Mouse (Mus musculus): ENCODE data around the gene Dnajc5g.

Gene Dnajc5g

GRCm38 (mm10) chr5:31108000-31108490, 2.0 kb downstream of the Dnajc5g start, which contains the start of gene Slc30a3:
TSS of gene Slc30a3 (minus strand) at chr5:31108237.
- no peak for DNase-seq (ENCODE audit: extremely low spot score)

DNA sequence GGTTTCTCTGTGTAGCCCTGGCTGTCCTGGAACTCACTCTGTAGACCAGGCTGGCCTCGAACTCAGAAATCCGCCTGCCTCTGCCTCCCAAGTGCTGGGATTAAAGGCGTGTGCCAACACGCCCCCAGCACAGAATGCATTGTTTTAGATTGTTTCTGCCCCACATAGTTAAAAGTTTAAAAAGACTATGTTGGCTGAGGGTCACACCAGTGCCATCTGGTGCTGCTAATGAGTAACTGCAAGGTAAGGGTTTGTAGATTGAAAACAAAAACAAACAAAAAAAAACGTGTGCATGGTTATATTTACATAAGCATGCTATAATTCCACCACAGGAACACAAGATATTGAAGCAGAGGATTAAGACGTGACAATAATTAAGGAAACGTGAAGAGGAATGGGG, 4.7 kb downstream of the Dnajc5g start:
- no peak for DNase-seq (ENCODE audit: extremely low spot score)

DNA sequence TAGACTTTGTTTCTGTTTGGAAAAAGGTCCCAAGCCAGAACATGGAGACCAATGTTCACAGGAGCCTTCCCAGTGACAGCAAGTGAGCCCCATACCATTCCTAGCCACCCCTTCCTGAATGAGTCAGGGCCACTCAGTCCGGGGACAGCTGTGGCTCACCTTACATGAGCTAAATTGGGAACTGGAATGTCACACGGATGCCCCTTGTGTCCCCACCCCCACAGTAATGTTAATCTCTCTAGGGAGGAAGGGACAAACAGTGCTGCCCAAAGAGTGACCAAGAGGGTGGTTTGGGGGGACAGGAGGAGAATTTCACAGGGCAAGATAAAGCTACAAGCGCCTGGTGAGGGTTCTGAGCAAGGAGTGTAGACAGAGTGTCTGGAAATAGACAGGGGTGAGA, 10.3 kb downstream of the Dnajc5g start, which contains the start of gene Trim54:
Gene Trim54, plus strand, starts transcription at position 359 of the 400 bp plus-strand sequence.
- no peak for DNase-seq (ENCODE audit: extremely low spot score)

DNA sequence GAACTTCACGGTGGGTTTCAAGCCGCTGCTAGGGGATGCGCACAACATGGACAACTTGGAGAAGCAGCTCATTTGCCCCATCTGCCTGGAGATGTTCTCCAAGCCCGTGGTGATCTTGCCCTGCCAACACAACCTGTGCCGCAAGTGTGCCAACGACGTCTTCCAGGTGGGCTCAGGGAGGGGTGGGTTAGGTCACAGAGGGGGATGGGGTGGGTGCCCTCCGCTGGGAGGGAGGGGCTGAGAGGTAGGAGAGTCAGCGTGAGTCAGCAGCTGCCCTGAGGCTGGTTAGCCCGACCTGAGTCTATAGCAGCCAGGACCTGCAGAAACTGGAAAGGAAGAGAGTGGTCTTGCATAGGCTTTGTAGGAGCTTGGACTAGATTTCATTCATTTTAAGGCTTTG, 10.8 kb downstream of the Dnajc5g start:
- no peak for DNase-seq (ENCODE audit: extremely low spot score)

DNA sequence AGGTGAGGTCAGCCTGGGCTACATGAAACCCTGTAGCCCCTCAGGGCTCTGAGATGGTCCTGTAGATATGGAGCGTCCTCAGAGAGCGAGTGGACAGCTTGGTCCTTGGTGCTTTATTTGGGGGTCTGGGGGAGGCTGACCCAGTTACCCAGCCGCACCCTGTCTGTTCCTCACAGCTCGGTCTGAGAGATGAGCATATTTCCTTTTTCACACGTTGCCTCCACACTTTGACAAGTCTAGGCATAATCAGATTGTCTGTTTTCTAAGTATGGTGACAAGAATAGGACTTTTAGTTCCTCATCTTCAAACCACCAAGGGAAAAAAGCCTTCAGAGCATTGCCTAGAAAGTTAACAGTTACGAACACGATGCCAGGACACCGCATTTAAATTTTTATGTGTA, 15.0 kb downstream of the Dnajc5g start:
- no peak for DNase-seq (ENCODE audit: extremely low spot score)

GRCm38 (mm10) chr5:31123481-31123880, 17.4 kb downstream of the Dnajc5g start:
- no peak for DNase-seq (ENCODE audit: extremely low spot score)

GRCm38 (mm10) chr5:31126050-31126449, 20.0 kb downstream of the Dnajc5g start:
- DNase-seq (ENCODE audit: extremely low spot score), result no peak

DNA sequence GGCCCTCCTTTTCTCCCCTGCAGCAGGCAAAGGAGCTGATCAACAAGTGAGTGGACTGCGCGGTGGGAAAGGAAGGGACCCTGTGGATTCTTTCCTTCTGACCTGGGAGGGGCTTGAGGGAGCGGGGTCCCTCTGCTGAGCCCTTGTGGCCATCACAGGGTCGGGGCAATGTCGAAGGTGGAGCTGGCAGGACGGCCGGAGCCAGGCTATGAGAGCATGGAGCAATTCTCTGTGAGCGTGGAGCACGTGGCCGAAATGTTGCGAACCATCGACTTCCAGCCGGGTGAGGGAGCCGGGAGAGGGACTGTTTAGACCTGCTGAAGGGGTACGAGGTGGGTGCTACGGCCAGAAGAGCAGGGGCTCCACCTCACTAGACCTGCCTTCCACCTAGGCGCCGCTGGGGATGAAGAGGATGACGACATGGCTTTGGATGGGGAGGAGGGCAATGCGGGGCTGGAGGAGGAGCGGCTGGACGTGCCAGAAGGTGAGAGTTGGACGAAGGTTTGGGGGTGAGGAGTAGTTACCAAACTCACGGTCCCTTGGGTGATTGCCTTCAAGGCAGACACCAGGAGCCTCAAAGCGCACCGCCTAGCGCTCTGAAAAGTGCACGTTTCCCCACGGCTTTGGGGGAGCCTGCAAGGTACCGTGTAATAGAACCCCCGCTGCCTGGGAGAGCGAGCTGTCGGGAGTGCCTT, 30.8 kb downstream of the Dnajc5g start:
- peak; percentile 24 for DNase-seq (ENCODE audit: extremely low spot score)

DNA sequence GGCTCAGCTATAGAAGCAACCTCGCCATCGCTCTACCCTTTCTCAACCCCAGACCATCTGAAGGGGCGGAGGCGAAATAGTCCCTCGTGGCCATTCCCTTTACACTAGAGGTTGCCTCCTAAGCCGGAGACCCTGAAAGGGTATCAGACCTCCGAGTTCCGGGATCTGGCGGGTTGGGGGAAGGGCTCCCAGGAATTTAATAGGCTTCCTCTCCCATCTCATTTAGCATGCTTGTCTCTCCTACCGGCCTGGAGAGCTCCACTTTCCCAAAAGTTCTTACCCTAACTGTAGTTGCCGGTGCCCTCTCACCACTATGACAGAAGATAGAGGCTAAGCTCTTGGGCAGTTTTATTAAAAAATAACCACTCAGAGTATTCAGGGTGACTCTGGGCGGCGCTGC, 31.6 kb downstream of the Dnajc5g start:
- no peak for DNase-seq (ENCODE audit: extremely low spot score)

DNA sequence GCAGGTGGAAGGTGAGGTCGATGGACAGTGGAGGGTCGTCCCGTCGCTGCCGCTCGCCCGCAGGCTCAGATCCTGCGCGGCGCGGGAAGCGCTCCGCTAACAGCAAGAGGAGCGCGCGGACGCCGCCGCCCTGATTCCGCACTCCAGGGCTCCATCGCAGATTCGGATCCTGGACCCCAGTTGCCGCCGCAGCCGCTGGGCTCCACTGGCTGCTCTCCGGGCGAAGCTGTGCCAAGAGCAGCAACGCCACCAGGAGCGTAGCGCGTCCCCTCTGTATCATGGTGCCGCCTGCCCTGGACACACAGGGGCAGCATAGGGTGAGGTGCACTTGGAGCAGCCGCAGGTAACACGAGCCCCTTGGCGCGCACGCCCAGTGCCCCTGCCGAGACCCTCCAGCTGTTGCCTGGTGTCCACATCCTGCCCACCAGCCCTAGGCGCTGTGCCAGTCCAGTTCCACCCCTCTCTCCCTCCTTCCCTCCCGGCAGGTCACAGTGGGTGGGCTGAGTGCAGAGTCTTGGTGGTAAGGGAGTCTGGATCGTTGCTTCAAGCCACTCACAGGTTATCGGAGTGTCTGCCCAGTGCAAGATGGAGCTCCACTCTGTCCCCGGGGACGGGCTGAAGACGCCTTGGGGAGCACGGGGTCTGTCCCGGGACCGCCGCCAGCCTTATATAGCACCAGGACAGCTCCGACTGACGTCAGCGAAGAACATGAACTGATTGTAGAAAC, 32.3 kb downstream of the Dnajc5g start, which contains the start of gene Ucn:
Gene Ucn, minus strand, starts transcription at position 589 of the 727 bp plus-strand sequence.
- peak; percentile 19 for DNase-seq (ENCODE audit: extremely low spot score)

DNA sequence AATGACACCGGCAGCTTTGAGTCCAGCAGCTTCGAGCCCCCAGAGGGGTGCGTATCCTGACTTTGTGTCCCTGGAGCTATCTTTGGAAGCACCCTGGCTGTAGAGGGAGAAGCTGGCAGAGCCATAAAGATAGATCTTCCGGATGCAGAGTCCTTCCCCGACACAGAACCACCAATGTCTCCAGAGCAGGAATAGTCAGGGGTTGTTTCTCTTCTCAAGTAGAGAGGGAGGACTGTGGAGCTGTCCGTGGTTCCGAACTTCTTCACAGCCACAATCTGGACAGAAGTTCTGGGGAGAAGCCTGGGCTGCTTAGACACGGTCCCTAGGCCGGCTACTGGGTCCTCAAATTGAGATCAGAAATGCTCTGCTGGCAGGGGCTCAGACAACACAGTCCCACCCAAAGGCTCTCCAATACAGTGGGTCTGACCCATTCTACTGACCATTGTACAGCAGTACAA, 32.9 kb downstream of the Dnajc5g start:
- peak; percentile 24 for DNase-seq (ENCODE audit: extremely low spot score)

- DNase-seq (ENCODE audit: extremely low spot score), result no peak
These were observed 43.7 kb downstream of the Dnajc5g start for GRCm38 (mm10) chr5:31149781-31150180.

GRCm38 (mm10) chr5:31151746-31152145, 45.7 kb downstream of the Dnajc5g start:
- no peak for DNase-seq (ENCODE audit: extremely low spot score)

DNA sequence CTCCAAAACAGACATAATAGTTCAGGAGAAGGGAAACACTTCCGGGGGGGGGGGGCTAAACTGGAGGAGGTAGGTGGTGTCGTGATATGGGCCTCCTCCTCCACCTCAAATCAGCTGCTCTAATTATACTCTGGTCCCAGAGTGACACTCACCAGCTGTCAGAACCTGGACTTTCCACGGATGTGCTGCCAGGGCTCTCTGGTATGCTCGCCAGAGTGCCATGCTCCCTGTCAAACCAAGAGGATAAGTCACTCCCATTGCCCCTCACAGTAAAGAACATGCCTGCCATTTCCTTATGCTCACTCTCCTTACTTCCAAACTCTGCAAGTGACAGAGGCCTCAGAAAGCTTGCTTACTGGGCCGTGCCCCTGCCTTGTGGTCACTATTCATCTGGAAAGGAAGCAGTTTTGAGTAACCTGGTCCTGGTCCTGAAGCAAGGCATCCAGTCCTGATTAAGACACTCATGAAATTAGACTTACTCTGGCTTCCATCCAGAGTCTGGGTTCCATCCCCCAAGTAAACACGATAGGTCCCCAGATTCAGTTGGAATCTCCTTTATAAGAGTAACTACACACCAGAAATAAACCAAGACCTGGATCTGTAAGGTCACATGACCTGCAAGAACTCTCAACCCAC, 47.5 kb downstream of the Dnajc5g start:
- DNase-seq (ENCODE audit: extremely low spot score), result no peak

GRCm38 (mm10) chr5:31154152-31154553, 48.1 kb downstream of the Dnajc5g start, which contains the start of gene Mpv17:
TSS of gene Mpv17 (minus strand) at chr5:31154251.
- peak; percentile 82 for DNase-seq (ENCODE audit: extremely low spot score)
